Mouse (Mus musculus) embryonic fibroblast, embryonic 13.5 days (primary cell): ENCODE measurements at regions not wholly inside any gene's neighbourhood (a gene's known extent, or its start where the extent isn't known, plus 50 kb on each side); places are given as distances from the start of the nearest gene placed in this dataset.

Experiments
- CTCF ChIP-seq: IDR thresholded peaks from 2 replicates; pipeline ENCODE4 v1.5.1; 2011; ENCODE audit warnings: mild to moderate bottlenecking, control low read depth, low read length, moderate library complexity, borderline replicate concordance; ENCODE audit not compliant: insufficient read depth
- POLR2A ChIP-seq: IDR thresholded peaks from 2 replicates; pipeline ENCODE4 v1.6.1; 2011; ENCODE audit warnings: low read depth, mild to moderate bottlenecking, control low read depth, low read length, moderate library complexity

DNA sequence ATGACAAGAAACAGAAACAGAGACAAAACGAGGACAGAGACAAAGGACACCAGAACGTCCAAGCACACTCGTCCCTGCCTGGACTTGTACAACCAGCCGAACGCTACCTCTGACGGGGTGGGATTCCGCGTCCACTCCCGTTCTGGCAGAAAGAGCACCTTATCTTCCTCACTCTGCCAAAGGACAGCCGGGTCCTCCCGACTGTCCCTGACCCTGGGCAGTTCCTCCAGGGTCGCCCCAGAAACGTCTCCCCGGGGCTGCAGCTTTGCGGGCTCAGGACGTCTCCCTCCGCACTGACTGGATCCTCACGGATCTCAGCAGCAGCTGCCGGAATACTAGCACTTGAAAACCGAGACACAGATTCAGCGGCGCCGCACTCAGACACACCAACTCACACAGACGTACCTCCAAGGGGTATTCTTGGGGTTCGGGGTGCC, 279.6 kb downstream of the Gm21863 start:
- TF ChIP-seq CTCF = no peak
- TF ChIP-seq POLR2A = no peak
